Comparison of ENCODE assay signal across 8 mouse cellular contexts in the genomic region with DNA sequence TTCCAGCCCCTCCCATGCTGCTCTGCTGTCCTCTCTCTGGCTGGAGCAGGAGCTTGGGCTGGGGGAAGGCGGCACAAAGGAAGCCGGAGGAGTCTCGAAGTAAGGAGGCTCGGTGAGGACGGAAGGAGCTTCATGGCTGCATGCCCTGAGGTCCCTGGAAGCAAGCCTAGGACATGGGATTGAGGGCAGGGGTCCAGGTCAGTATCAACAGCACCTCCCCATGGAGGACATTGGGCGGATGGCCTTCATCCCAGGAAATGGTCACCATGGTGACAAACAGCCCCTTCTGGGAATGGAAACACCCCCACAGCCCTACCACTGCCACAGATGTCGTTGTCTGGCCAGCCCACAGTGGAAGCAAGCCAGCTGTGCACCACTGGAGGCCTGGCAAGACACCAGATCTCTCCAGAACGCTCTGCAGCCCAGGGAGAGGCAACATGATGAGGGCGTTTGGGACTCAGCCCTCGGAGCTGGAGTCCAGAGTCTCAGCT. TPM values are rescaled to one million over a fixed set of nuclear protein-coding genes. Genes with fewer than 3 reads are reported as not detected.
DNase-seq lines count a peak whose midpoint lies in the region; ATAC-seq and TF ChIP-seq lines count a peak whose summit lies in the region.

No protein-coding gene starts in this region.

- H3K27me3 ChIP-seq in hindbrain, postnatal 0 days (ENCODE audit: insufficient read depth, low read length) = no peaks in the 10 kb centered on the region; the same call in 1 of the 2 replicates
- no peaks in the 10 kb centered on the region for H3K27me3 ChIP-seq in stomach, embryonic 16.5 days (ENCODE audit: control insufficient read depth, insufficient read depth, low read length)
- H3K27me3 ChIP-seq in forebrain, embryonic 13.5 days = peaks cover 8% of the 10 kb centered on the region; the same call in 1 of the 2 replicates

- H3K4me3 ChIP-seq in gastrocnemius, adult 2 months = peak overlapping the region; percentile 13; the same call in 1 of the 2 replicates
- H3K4me3 ChIP-seq in hindbrain, postnatal 0 days (ENCODE audit: low read length) = no peak overlapping the region
- H3K4me3 ChIP-seq in left cerebral cortex, adult 2 months = no peak overlapping the region
- H3K4me3 ChIP-seq in stomach, embryonic 16.5 days (replicated peaks; ENCODE audit: low read length) = no peak overlapping the region
- no peak overlapping the region for H3K4me3 ChIP-seq in forebrain, embryonic 13.5 days

- H3K9ac ChIP-seq in hindbrain, postnatal 0 days (replicated peaks; ENCODE audit: low read length) = no peak overlapping the region
- no peak overlapping the region for H3K9ac ChIP-seq in stomach, embryonic 16.5 days (ENCODE audit: low read length)
- H3K9ac ChIP-seq in forebrain, embryonic 13.5 days = no peak overlapping the region

- peak; percentile 78 for ATAC-seq in hindbrain, postnatal 0 days
- peak; percentile 70 for ATAC-seq in stomach, embryonic 16.5 days (ENCODE audit: insufficient read depth, low FRiP score)
- ATAC-seq in forebrain, embryonic 13.5 days = no peak

- H3K36me3 ChIP-seq in hindbrain, postnatal 0 days (ENCODE audit: insufficient read depth, low read length) = no peaks in the 10 kb centered on the region
- no peaks in the 10 kb centered on the region for H3K36me3 ChIP-seq in stomach, embryonic 16.5 days (ENCODE audit: control insufficient read depth, insufficient read depth, low read length)
- H3K36me3 ChIP-seq in forebrain, embryonic 13.5 days (ENCODE audit: poor library complexity, severe bottlenecking) = no peaks in the 10 kb centered on the region

- H3K27ac ChIP-seq in gastrocnemius, adult 2 months = peak overlapping the region; percentile 78
- H3K27ac ChIP-seq in hindbrain, postnatal 0 days = peak overlapping the region; percentile 46; the same call in 1 of the 2 replicates
- no peak overlapping the region; the same call in 1 of the 2 replicates for H3K27ac ChIP-seq in left cerebral cortex, adult 2 months
- peak overlapping the region; percentile 90 for H3K27ac ChIP-seq in stomach, embryonic 16.5 days (ENCODE audit: low read length)
- H3K27ac ChIP-seq in forebrain, embryonic 13.5 days = no peak overlapping the region

- H3K4me1 ChIP-seq in hindbrain, postnatal 0 days (ENCODE audit: insufficient read depth, low read length) = no peaks in the 10 kb centered on the region
- H3K4me1 ChIP-seq in stomach, embryonic 16.5 days (ENCODE audit: control insufficient read depth, insufficient read depth, low read length) = peaks cover 48% of the 10 kb centered on the region
- peaks cover 14% of the 10 kb centered on the region for H3K4me1 ChIP-seq in forebrain, embryonic 13.5 days

- peak; percentile 20; the same call in 1 of the 2 replicates for TF ChIP-seq CTCF in gastrocnemius, adult 2 months (IDR thresholded peaks at IDR 0.05)
- TF ChIP-seq CTCF in hindbrain, postnatal 0 days (IDR thresholded peaks at IDR 0.05; ENCODE audit: low read depth) = peak; percentile 48; the same call in 1 of the 2 replicates
- TF ChIP-seq CTCF in left cerebral cortex, adult 2 months (IDR thresholded peaks at IDR 0.05) = no peak; the same call in 1 of the 2 replicates

- 19% methylated on average over 10 of the region's 10 CpGs for WGBS in hindbrain, postnatal 0 days
- 19% methylated on average over 10 of the region's 10 CpGs for WGBS in stomach, embryonic 16.5 days
- 41% methylated on average over 10 of the region's 10 CpGs for WGBS in forebrain, embryonic 13.5 days

- intact Hi-C loops in gastrocnemius, adult 2 months (cut with DNase I) = no loop called here
- intact Hi-C loops in left cerebral cortex, adult 2 months (cut with DNase I) = no loop called here

- H3K9me3 ChIP-seq in hindbrain, postnatal 0 days (ENCODE audit: low read length) = no peaks in the 10 kb centered on the region
- no peaks in the 10 kb centered on the region for H3K9me3 ChIP-seq in stomach, embryonic 16.5 days (replicated peaks; ENCODE audit: control insufficient read depth, low read length)
- H3K9me3 ChIP-seq in forebrain, embryonic 13.5 days (replicated peaks) = no peaks in the 10 kb centered on the region

- peak; percentile 93 for DNase-seq in MN1 (ENCODE audit: low spot score)
- DNase-seq in brain, adult 2 months (ENCODE audit: low read depth, low spot score) = peak; percentile 54
- DNase-seq in gastrocnemius, adult 2 months = peak; percentile 92
- DNase-seq in hindbrain, postnatal 0 days (ENCODE audit: low spot score) = peak; percentile 84
- DNase-seq in left cerebral cortex, adult 2 months (ENCODE audit: extremely low spot score in 1 of 2, low spot score in 2 of 2) = peak; percentile 40 to 60
- peak; percentile 97 for DNase-seq in lung, postnatal 10 days

- no peak overlapping the region for H3K4me2 ChIP-seq in hindbrain, postnatal 0 days (ENCODE audit: low read depth, low read length)
- no peak overlapping the region for H3K4me2 ChIP-seq in stomach, embryonic 16.5 days (ENCODE audit: low read depth, low read length)
- H3K4me2 ChIP-seq in forebrain, embryonic 13.5 days = no peak overlapping the region

RNA-seq across cellular contexts. Expression of a gene that starts 37.4 kb away (rescaled TPM):
- total RNA-seq in gastrocnemius, adult 2 months (2021) = 100 to 1,000 TPM; 170 to 181 TPM
- 209 and 247 TPM in 2 replicates for total RNA-seq in hindbrain, postnatal 0 days (2014; rRNA removed)
- polyA plus RNA-seq in hindbrain, postnatal 0 days (2015; fragmentation: Nextera tagmentation; extraction: Ambion mirVana) = 380 and 384 TPM in 2 replicates
- 100 to 1,000 TPM; 244 to 274 TPM for total RNA-seq in left cerebral cortex, adult 2 months (2021)
- 267 and 298 TPM in 2 replicates for polyA plus RNA-seq in stomach, embryonic 16.5 days (2015; fragmentation: Nextera tagmentation; extraction: Ambion mirVana)
- 278 and 309 TPM in 2 replicates for polyA plus RNA-seq in forebrain, embryonic 13.5 days (2015; fragmentation: Nextera tagmentation; extraction: Ambion mirVana)

RNA-seq across cellular contexts. Expression of a gene that starts 56.5 kb away (rescaled TPM):
- total RNA-seq in gastrocnemius, adult 2 months (2021) = 1 to 10 TPM; 1.1 to 1.2 TPM
- total RNA-seq in hindbrain, postnatal 0 days (2014; rRNA removed) = 0.93 and 1.2 TPM in 2 replicates
- 3.6 and 4.3 TPM in 2 replicates for polyA plus RNA-seq in hindbrain, postnatal 0 days (2015; fragmentation: Nextera tagmentation; extraction: Ambion mirVana)
- under 1 TPM; 0.56 to 0.70 TPM for total RNA-seq in left cerebral cortex, adult 2 months (2021)
- polyA plus RNA-seq in stomach, embryonic 16.5 days (2015; fragmentation: Nextera tagmentation; extraction: Ambion mirVana) = 15.5 and 15.9 TPM in 2 replicates
- polyA plus RNA-seq in forebrain, embryonic 13.5 days (2015; fragmentation: Nextera tagmentation; extraction: Ambion mirVana) = 1.9 and 2.7 TPM in 2 replicates

Comparison
In these comparisons a context has a peak if more than half of its experiments do, and no peak if none do; other contexts are left out.
1. H3K27ac ChIP-seq: peak in gastrocnemius, adult 2 months (single experiment), hindbrain, postnatal 0 days (single experiment) and stomach, embryonic 16.5 days (single experiment); none in left cerebral cortex, adult 2 months (single experiment) and forebrain, embryonic 13.5 days (single experiment).
2. Peak in every context shown above with its lines, with median percentiles within 50 percentile points of each other: DNase-seq.